Mouse (Mus musculus): ENCODE measurements around the gene Ifi213. TPM values are rescaled to one million over a fixed set of nuclear protein-coding genes. Genes with fewer than 3 reads are reported as not detected.

The Ifi213 gene
- 138 TPM for polyA plus RNA-seq (2017; shearing (Covaris generic))

GRCm38 (mm10) chr1:173598838-173599494 is at the start of gene Ifi213:
Gene Ifi213 (minus strand): TSS chr1:173599274.

GRCm38 (mm10) chr1:173630622-173631021 is 31.5 kb upstream of the Ifi213 start, which contains the start of gene Ifi209:
Gene Ifi209 (plus strand): TSS chr1:173630917.

GRCm38 (mm10) chr1:173535791-173536190 is 63.3 kb downstream of the Ifi213 start, which contains the start of gene Ifi214:
Gene Ifi214 (minus strand): TSS chr1:173535957.

Other genes starting within 250 kb of the Ifi213 start
- 69.2 TPM for gene Aim2, start 248.4 kb downstream of the Ifi213 start, polyA plus RNA-seq (2017; shearing (Covaris generic))
- not detected for gene Cadm3, start 231.6 kb downstream of the Ifi213 start, polyA plus RNA-seq (2017; shearing (Covaris generic))
- gene Ifi206, start 108.2 kb downstream of the Ifi213 start, polyA plus RNA-seq (2017; shearing (Covaris generic)) = 163 TPM
- gene Ifi214, start 63.3 kb downstream of the Ifi213 start, polyA plus RNA-seq (2017; shearing (Covaris generic)) = 57.8 TPM
- gene Ifi209, start 31.6 kb upstream of the Ifi213 start, polyA plus RNA-seq (2017; shearing (Covaris generic)) = 312 TPM
- 119 TPM for gene Ifi208, start 74.4 kb upstream of the Ifi213 start, polyA plus RNA-seq (2017; shearing (Covaris generic))
- gene Ifi207, start 142.5 kb upstream of the Ifi213 start, polyA plus RNA-seq (2017; shearing (Covaris generic)) = 0.15 TPM
- gene Ifi204, start 167.7 kb upstream of the Ifi213 start, polyA plus RNA-seq (2017; shearing (Covaris generic)) = 1.9 TPM

Data from activated CD4-positive, CD25-positive, alpha-beta regulatory T cell, adult 9 weeks (primary cell).